Mouse (Mus musculus) T-helper 1 cell (primary cell): ENCODE results near the gene Zbtb17.

ENCODE experiments used
- in situ Hi-C: fragments of 300-600 bp; cut with MboI, MseI; formaldehyde crosslinking; loops from one replicate; pipeline ENCODE4 v1.15.1; 2025; ENCODE audit warnings: high pct_unique_total_duplicates

Zbtb17 gene

GRCm38 (mm10) chr4:141484071-141484470 lies 39.6 kb downstream of the Zbtb17 start:
- in situ Hi-C loops: loop anchor here (5.0 kb wide), 1 partner anchor 83 kb away; no protein-coding TSS in a partner anchor

GRCm38 (mm10) chr4:141487581-141487980 lies 43.1 kb downstream of the Zbtb17 start:
- in situ Hi-C loops: no loop called here

GRCm38 (mm10) chr4:141488670-141489069 lies 44.2 kb downstream of the Zbtb17 start:
- in situ Hi-C loops: no loop called here

- in situ Hi-C loops: no loop called here
Measured at GRCm38 (mm10) chr4:141500637-141501036, 56.2 kb downstream of the Zbtb17 start.

- in situ Hi-C loops: no loop called here
Measured at GRCm38 (mm10) chr4:141501058-141501457, 56.6 kb downstream of the Zbtb17 start.

DNA sequence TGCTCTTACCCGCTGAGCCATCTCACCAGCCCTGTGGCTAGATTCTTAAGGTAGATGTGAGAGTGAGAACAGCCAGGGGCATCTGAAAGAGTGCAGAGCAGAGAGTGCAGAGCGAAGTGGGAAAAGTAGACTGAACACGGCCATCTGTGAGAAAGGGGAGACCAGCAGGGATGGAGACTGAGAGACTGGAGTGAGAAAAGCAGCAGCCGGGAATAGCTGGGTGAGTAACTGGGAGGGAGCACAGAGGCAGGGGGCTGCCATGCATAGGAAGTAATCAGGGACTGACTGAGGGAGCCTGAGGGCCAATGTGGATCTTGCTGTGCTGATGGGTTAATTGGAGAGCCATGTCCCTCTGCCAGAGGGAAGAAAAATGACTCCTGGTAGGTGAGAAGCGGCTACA lies 58.3 kb downstream of the Zbtb17 start:
- in situ Hi-C loops: no loop called here

DNA sequence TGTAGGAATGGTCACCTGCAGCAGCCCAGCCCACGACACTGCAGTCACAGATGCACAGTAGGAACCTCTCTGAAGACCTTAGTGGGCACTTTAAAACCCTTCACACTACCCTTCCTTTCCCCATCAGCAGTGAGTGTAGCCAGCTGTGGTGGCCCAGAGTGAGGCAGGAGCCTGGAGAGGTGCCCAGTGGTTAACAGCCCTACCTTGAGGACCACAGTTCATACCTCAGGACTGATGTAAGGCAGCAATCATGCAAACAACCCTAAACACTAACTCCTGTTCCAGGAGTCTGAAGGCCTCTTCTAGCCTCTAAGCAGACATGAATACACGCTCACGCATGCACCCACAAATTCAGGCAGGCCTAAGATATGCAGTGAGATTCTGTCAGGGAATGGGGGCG lies 60.0 kb downstream of the Zbtb17 start:
- in situ Hi-C loops: no loop called here

DNA sequence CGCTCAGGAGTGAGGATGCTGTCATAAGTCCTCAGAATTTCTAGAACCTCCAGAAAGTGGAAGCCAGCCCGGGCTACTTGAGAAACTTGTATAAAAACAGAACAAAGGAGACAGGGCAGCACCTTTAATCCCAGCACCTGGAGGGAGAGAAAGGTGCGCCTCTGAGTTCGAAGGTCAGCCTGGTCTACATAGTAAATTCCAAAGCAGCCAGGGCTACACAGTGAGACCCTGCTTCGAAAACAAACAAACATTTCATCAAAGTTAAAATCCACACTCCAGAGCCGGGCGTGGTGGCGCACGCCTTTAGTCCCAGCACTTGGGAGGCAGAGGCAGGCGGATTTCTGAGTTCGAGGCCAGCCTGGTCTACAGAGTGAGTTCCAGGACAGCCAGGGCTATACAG lies 61.4 kb downstream of the Zbtb17 start:
- in situ Hi-C loops: no loop called here

DNA sequence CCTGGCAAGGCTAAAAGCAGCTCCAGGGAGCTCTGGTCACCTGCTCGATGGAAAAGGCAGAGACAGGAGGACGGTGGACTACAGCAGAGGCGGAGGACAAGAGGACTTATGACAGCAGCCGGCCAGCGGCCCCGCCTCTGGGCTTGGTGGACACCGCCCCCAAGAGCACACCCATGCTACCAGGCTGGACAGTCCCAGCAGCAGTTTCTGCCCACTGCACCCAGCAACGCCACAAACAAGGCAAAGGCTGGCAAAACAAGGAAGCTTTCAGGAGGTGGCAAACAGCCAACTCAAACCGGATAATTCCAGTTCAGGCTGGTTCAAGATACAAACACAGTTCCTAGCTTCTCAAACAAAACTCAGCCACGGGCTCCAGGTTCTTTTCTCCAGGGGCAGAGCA lies 61.9 kb downstream of the Zbtb17 start:
- in situ Hi-C loops: no loop called here

GRCm38 (mm10) chr4:141506893-141507292 lies 62.4 kb downstream of the Zbtb17 start:
- in situ Hi-C loops: no loop called here

- in situ Hi-C loops: no loop called here
Measured at GRCm38 (mm10) chr4:141510457-141510856, 66.0 kb downstream of the Zbtb17 start.

- in situ Hi-C loops: no loop called here
Measured at GRCm38 (mm10) chr4:141512145-141512544, 67.7 kb downstream of the Zbtb17 start.

- in situ Hi-C loops: no loop called here
Measured at GRCm38 (mm10) chr4:141514179-141514641, 69.8 kb downstream of the Zbtb17 start.
